Mouse (Mus musculus) monocyte, adult 2 months (primary cell): ENCODE measurements at regions not wholly inside any gene's neighbourhood (a gene's known extent, or its start where the extent isn't known, plus 50 kb on each side); places are given as distances from the start of the nearest gene placed in this dataset.

Experiments used
- DNase-seq, 2 experiments: peaks; one replicate each; pipeline ENCODE4 v3.0.0; 2022; ENCODE audit warnings: low spot score in 2 of 2, low read depth in 1 of 2

DNA sequence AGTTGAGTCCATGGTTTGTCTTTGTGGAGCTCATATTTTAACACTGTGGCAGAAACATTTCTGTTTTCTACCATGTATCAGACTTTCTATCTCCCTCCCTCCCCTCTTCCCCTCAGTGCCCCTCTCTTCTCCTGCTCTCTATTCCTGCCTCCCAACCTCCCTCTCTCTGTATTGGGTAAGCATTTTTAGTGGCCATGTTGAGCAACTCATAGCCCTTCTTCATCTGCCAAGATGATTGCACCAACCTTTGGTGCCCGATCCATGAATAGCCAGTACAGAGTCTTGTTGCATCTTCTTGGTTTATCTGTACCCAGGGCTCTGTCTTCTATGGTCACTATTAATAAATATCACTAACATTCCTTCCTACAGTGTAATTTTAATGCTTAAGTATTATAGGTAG lies 2630.6 kb upstream of the Gm7489 start:
- DNase-seq, result no peak

DNA sequence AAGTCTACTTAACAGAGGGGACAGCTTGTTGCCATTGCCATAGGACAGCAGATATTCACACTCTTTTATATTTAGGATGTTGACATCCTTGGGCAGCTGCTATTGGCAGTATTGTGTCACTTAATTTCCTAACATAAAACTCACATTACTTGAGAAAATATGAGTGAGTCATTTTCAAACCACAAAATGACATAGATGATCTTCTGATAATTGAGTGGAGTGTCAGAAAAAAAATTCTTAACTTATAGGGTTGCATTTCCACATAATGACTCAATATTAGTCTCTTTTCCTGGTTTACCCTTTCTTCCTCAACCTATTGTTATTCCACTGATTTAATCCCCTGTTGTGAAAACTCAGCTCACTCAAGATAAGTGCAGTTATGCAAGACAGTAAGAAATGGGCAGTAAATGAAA lies 2629.5 kb upstream of the Gm7489 start:
- DNase-seq, result no peak

GRCm38 (mm10) chr15:51256681-51257080 lies 2628.0 kb upstream of the Gm7489 start:
- DNase-seq, result no peak

- DNase-seq, result no peak
Observed at GRCm38 (mm10) chr15:51264599-51265163, 2620.0 kb upstream of the Gm7489 start.

DNA sequence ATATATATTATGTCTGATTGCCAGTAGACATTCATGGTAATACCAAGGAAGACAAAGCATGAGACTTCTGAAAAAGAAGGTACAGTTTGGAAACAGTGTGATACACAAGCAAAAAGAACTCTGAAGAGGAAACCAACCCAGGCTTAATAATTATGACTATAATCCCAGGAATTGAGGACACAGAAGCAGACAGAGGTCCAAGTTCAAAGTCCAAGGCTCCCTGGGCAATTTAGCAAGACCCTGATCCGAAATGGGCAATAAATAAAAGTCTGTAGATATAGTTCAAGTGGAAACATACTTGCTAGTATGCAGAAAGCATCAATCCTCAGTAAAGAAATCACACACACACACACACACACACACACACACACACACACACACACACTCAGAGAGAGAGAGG lies 2618.7 kb upstream of the Gm7489 start:
- DNase-seq, result no peak

- no peak for DNase-seq
Observed at GRCm38 (mm10) chr15:51271632-51272312, 2612.9 kb upstream of the Gm7489 start.

DNA sequence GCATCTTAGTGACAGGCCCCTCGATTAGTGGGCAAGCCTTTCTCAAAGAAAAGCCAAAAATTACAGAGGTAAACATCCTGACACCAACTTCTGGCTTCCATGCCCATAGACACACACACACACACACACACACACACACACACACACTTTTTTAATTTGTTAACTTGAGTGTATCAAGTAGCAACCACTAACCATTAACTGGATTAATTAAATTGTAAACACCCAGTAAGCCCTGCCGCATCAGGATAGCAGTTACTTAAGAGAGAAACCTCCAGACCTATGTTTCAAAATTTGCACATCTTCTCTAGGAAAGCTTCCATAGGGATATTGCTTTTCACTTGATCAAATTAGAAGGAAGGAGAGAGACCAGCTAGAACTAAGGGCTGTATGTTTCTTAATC lies 2599.4 kb upstream of the Gm7489 start:
- DNase-seq, result no peak

DNA sequence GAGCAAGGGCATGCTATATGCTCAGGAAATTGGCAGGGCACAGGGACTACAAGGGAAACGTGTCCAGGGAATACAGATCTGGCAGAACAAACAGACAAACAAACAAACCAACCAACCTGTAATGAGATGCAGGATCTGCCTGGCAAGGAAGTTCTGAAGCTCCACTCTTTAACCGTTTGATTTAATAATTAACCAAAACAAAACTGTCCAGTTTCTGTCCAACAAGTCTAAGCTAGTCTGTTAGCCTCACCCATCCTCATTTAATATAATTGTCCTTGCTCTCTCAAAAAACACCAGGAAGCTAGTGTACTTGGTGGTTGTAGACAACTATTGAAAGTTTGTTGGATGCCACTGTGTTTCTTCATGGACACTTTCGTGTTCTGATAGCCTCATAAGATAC lies 2598.4 kb upstream of the Gm7489 start:
- no peak for DNase-seq

DNA sequence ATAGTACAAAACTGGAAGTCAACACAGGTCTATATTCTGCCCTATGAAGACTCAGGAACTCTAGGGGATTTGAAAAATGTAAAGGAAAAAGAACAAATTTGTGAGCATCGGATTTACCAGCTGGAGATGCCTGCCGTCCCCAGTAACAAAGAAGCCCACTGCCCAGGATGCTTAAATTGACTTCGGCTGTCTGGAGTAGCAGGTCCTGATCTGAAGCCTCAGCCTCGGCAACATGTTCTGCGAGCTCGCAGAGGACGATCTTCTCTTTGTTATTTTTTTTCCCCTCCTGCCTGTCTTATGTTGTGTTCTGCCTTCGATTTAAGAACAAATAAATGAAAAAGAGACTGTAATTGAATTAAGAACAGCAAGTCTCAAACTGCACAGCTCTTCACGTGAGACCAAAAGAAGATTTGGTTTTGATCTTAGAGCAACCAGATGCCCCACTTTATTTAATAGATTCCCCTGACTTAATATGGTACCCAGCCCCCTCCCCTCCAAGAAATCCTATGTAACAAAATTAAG lies 2595.7 kb upstream of the Gm7489 start:
- DNase-seq, result no peak

DNA sequence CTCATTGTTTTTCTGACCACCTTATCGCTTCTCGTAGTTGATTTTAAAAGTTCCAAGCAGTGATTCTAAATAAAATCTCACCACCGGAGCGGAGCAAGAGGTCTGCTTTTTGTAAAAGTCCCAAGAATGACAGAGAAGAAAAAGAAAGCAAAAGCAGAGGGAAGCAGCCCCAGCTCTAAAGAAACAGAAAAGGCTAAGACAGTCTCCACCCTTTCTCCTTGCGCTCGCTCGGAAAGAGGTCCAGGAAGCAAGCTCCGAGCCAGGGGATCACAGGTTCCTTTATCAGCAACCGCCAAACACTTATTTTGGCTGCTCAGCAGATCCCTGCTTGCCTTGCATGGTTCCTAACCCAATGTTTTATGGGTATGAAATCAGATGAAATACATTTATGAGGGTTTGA lies 2594.8 kb upstream of the Gm7489 start:
- no peak for DNase-seq

DNA sequence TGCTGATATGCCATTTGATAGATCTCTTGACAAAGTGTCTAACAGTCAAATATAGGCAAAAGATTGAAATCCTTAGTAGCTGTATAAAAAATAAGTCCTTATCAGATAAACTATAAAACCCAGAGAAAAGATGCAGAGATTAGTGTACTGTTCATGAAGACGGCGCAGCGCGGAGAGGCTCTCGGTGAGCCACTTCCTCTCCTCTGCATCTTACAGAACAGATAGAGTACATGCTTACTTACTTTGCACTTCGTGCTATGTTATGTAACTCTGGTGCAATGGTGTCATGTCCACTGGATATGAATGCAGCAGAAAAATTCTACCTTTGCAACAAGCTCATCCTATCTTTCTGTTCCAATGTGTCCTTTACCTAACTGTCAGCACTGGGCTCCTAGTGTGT lies 2593.5 kb upstream of the Gm7489 start:
- DNase-seq, result no peak

DNA sequence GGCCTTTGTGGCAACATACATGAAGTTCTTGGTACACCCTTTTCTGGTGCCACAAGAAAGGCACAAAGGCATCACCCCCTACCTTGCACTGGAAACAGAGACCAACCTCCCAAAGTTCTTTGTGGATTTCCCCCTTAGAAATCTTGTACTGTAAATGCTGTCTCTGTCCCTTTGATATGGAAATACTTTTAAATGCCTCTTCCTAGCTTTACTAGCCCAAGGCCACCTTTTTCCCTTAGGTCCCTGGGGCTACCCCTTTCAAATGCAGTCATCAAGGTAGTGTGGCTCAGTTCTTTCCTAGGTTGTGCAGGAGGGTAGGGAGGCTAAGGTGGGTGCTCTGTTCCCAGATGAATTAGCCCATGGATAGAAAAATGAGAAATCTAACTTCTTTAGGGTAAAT lies 2587.9 kb upstream of the Gm7489 start:
- no peak for DNase-seq

DNA sequence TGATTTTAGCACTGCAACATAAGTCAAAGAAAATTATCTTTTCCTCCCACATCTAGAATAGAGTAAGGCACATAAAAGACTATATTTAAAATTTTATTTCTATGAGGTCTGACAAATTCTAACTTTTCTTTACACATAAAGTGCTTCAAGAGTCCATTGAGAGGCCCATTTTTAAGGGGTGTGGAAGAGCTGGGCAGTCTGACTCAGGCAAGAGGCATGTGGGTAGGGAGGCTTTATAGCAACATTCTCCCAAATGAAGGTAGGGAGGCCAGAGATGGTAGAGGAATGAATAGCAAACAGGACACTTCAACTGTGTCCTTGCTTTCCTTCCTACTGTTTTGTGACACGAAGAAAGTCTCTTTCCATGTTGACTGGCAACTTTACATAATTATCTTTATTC lies 2566.6 kb upstream of the Gm7489 start:
- DNase-seq, result no peak

DNA sequence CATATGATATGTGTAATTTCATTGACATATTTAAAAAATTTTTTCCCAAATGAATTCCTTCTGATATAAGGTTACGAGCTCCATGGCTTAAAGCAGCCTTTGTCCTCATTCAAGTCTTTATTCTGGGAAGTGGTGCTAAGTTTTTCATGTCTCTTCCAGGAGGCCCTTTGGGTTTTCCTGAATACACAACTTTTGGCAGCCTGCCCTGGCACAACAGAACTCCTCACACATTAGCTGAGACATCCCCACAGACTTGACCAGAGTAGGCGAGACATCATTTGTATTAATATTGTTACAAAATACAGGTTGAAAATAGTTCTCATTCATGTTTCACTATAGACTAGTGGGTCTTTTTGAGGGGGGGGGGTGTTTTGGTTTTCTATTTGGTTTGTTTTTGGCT lies 2565.9 kb upstream of the Gm7489 start:
- no peak for DNase-seq

GRCm38 (mm10) chr15:51320366-51320894 lies 2564.3 kb upstream of the Gm7489 start:
- no peak for DNase-seq

DNA sequence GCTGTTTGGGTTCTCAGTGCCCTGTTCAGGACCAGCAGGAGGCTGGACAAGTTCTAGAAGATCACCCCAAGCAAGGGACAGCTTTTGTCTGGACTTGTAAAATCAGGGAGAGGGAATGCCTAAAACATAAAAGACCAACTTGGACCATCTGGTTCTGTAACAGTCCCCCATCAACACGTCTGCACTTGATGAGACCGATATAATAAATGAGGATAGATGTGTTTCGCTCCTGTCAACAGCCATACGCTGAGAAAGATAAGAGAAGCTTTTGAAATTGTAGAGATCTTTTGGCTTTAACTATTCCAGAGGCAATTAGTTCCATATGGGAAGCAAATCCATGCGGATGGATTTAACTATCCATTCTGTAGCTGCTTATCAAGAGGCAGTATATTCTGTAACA lies 2561.4 kb upstream of the Gm7489 start:
- no peak for DNase-seq

DNA sequence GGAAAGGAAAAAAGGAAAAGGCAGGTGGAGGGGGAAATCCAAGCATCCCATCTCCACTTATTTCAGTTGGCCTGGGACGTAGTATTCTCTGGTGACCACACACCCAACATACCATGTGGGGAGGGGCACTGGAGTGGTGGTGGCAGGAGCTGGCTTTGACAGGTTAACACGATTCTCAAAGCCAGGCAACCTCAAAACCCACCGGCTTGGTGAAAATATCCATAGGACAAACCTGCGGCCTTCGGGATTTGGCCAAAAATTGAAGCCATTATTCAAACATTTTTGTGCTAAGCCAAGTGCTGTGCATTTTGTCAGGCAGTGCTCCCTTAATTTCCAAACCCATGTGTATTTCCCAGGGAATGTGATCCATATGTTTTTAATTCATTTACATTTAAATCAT lies 2560.5 kb upstream of the Gm7489 start:
- no peak for DNase-seq

DNA sequence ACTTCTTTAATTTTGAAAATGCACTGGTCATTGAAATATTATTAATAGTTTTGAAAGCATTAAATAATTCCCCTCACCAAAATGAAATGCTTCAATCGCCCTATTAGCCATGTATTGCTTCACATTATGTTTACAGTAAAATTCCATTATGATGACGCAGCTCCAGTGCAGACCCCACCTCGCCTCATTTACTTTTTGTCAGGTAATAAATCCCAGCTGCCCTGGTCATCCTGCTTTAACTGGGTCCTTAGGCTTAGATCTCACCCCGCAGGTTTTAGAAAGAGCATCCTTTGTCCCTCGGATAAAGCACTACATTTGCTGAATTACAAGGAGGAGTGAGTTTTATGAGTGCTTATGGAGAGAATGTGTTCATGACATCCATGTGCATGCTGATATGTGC lies 2557.0 kb upstream of the Gm7489 start:
- DNase-seq, result no peak

GRCm38 (mm10) chr15:51336441-51336840 lies 2548.3 kb upstream of the Gm7489 start:
- DNase-seq, result no peak

DNA sequence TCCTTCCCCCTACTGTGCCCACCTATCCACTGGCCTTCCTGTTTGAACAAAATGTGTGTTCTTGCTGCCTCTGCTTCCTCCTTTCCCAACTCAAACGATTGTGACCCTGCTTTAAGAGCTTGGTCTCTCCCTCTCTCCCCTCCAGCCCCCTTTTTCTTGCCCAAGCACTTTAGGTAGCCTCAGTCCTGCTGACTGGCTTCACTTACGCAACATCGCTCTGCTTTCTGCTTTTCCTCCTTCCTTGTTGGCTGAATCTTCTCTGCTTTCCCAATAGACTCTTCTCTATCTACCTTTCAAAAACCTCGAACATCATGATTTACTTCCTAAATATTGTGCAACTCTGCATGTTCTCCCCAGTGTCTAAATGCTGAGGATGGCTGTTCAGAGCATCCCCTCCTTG lies 2538.4 kb upstream of the Gm7489 start:
- no peak for DNase-seq

DNA sequence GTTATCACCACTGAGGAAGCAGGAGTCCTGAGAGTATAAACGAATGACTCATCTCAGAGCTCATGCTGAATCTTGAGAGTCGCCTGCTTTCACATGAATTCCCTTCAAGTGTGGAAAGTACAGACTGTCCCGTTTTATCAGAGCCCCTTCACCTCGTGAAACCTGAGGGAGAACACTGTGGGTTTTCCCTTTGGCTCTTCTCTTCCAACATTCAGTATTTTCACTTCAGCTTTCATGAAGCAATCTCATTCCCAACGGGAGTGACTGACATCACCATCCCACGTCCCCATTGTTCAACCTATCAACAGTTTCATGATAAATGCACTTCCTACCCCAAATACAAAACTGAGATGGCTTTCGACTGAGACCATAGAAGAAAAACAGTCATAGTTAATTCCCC lies 2521.3 kb upstream of the Gm7489 start:
- DNase-seq, result no peak

GRCm38 (mm10) chr15:51371162-51371561 lies 2513.5 kb upstream of the Gm7489 start:
- no peak for DNase-seq

- DNase-seq, result no peak
Observed at GRCm38 (mm10) chr15:51390383-51390782, 2494.3 kb upstream of the Gm7489 start.
